Mouse (Mus musculus) testis, adult 2 months (tissue): ENCODE data around the gene Tstd1.

Experiments used
- CTCF ChIP-seq: fragments of 200-500 bp; IDR thresholded peaks from 2 replicates; pipeline ENCODE4 v1.5.1; 2012; ENCODE audit warnings: low read depth, mild to moderate bottlenecking, inconsistent platforms, low read length, moderate library complexity; ENCODE audit not compliant: control insufficient read depth, insufficient read depth, insufficient replicate concordance
- POLR2A ChIP-seq: fragments of 200-500 bp; IDR thresholded peaks from 2 replicates; pipeline ENCODE4 v1.6.1; 2012; ENCODE audit warnings: low read depth, mild to moderate bottlenecking, inconsistent platforms, low read length, moderate library complexity; ENCODE audit not compliant: control insufficient read depth

DNA sequence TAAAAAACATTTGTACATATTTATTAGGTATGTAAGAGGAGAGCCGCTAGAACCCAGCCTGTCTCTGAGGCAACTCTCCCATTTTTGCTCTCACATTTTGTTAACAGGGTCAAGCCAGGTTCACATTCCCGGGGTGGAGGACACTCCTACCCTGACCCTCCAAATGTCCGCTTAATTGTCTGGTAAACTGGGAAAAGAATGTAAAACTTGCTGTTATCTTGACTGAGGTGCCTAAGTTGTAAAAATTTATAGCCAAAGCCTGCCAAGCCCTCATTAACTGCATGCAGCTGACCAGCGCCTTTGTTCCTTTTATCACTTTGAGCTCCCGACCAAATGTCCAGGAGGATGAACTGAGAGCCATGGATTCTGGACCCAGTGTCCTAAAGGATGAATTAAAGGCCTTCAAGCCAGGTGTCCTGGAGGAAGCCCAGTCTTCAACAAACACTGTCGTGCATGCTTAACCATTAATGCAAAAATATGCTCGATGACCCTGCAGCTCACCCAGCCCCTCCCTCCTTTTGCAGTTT lies 16.7 kb downstream of the Tstd1 start:
- TF ChIP-seq POLR2A (no peak), CTCF (no peak)
